Mouse (Mus musculus) heart, adult 10 weeks (tissue): ENCODE data around the gene Elavl3. TPM values are rescaled to one million over a fixed set of nuclear protein-coding genes. Genes with fewer than 3 reads are reported as not detected.

Source experiments
- polyA plus RNA-seq: library from polyadenylated mRNA; stranded (reverse); fragments of 350-450 nt; fragmentation: Illumina TruSeq; extraction: RNeasy Lipid Tissue Mini Kit (QIAGEN cat#74804); gene quantifications from one replicate; pipeline ENCODE4 v1.2.3, GENCODE M21; 2014; ENCODE audit warnings: low read depth, low replicate concordance

Elavl3 gene
- polyA plus RNA-seq: 0.10 TPM

GRCm38 (mm10) chr9:22051958-22052254, at the start of gene Elavl3:
Elavl3 (minus strand) TSS chr9:22052023.

GRCm38 (mm10) chr9:22098993-22099696, 47.3 kb upstream of the Elavl3 start, which contains the start of gene Cnn1:
Cnn1 (plus strand) TSS chr9:22099216.

GRCm38 (mm10) chr9:22085022-22085834, 33.4 kb upstream of the Elavl3 start, which contains the start of gene Ecsit:
Ecsit (minus strand) TSS chr9:22085438.

GRCm38 (mm10) chr9:22070791-22071573, 19.2 kb upstream of the Elavl3 start, which contains the start of the genes Gm49318 and Zfp653:
Gm49318 (minus strand) TSS chr9:22071259.
Zfp653 (minus strand) TSS chr9:22071376.

GRCm38 (mm10) chr9:22002194-22003162, 49.3 kb downstream of the Elavl3 start, which contains the start of the genes Ccdc151 and Prkcsh:
Ccdc151 (minus strand) TSS chr9:22002634.
Prkcsh (plus strand) TSS chr9:22002806.

GRCm38 (mm10) chr9:21989230-21990110, 62.4 kb downstream of the Elavl3 start, which contains the start of gene Rgl3:
Rgl3 (minus strand) TSS chr9:21989446.

Other genes starting within 250 kb of the Elavl3 start
- not detected for gene Angptl8, start 216.5 kb downstream of the Elavl3 start, polyA plus RNA-seq
- 53.0 TPM for gene Dock6, start 199.4 kb downstream of the Elavl3 start, polyA plus RNA-seq
- 12.5 TPM for gene Rab3d, start 133.8 kb downstream of the Elavl3 start, polyA plus RNA-seq
- gene Ccdc159, start 124.6 kb downstream of the Elavl3 start, polyA plus RNA-seq: 8.1 TPM
- 107 TPM for gene Tmem205, start 124.5 kb downstream of the Elavl3 start, polyA plus RNA-seq
- 4.9 TPM for gene Plppr2, start 115.0 kb downstream of the Elavl3 start, polyA plus RNA-seq
- 9.2 TPM for gene Swsap1, start 96.3 kb downstream of the Elavl3 start, polyA plus RNA-seq
- gene Epor, start 88.5 kb downstream of the Elavl3 start, polyA plus RNA-seq: 0.50 TPM
- 9.7 TPM for gene Rgl3, start 62.6 kb downstream of the Elavl3 start, polyA plus RNA-seq
- not detected for gene Ccdc151, start 49.4 kb downstream of the Elavl3 start, polyA plus RNA-seq
- gene Prkcsh, start 49.2 kb downstream of the Elavl3 start, polyA plus RNA-seq: 53.0 TPM
- not detected for gene Gm49318, start 19.2 kb upstream of the Elavl3 start, polyA plus RNA-seq
- gene Zfp653, start 19.4 kb upstream of the Elavl3 start, polyA plus RNA-seq: 5.1 TPM
- 114 TPM for gene Ecsit, start 33.4 kb upstream of the Elavl3 start, polyA plus RNA-seq
- gene Cnn1, start 47.2 kb upstream of the Elavl3 start, polyA plus RNA-seq: 14.5 TPM
- 52.4 TPM for gene Elof1, start 65.1 kb upstream of the Elavl3 start, polyA plus RNA-seq
- 4.2 TPM for gene Acp5, start 83.7 kb upstream of the Elavl3 start, polyA plus RNA-seq
- 42.0 TPM for gene Pigyl, start 104.8 kb upstream of the Elavl3 start, polyA plus RNA-seq
- gene Zfp872, start 136.1 kb upstream of the Elavl3 start, polyA plus RNA-seq: not detected
- gene Zfp809, start 173.7 kb upstream of the Elavl3 start, polyA plus RNA-seq: 24.3 TPM
- gene Zfp599, start 207.9 kb upstream of the Elavl3 start, polyA plus RNA-seq: 0.16 TPM